Mouse (Mus musculus): ENCODE measurements around the gene Gkn2. TPM values are rescaled to one million over a fixed set of nuclear protein-coding genes. Genes with fewer than 3 reads are reported as not detected.

Gkn2 gene
- polyA plus RNA-seq, 1 experiment, result not detected

DNA sequence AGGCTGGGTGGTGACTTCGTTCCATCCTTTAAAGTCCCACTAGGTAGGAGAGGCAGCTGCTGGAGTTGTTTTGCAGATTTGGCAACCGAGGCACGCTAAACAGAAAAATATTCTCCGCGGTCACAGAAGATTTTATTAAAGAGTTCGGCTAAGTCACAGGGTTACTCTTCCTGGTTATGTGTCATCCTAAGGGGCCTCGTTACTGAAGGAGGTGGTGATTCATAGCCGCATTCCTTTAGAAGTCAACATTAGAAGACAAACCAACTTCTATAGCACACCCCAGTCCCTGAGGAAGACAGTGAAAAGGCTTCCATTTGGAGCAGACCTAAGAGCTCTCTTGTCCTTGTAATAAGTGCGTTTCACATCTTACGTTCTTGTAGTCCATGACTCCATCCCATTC lies 13.5 kb downstream of the Gkn2 start:
- no peaks in the 10 kb centered on the region for H3K36me3 ChIP-seq (ENCODE audit: control insufficient read depth, insufficient read depth)
- peaks cover 12% of the 10 kb centered on the region for H3K27me3 ChIP-seq (ENCODE audit: control insufficient read depth, insufficient read depth, insufficient read length)
- H3K4me2 ChIP-seq (ENCODE audit: low read depth), result peak overlapping the region; percentile 90
- no peak overlapping the region for H3K4me3 ChIP-seq
- TF ChIP-seq MYOD1 (IDR thresholded peaks at IDR 0.05; ENCODE audit: control insufficient read depth in 1 of 3, insufficient read length in 2 of 3, low read depth in 2 of 3), result no peak
- no peak for TF ChIP-seq CEBPB (IDR thresholded peaks at IDR 0.05; ENCODE audit: insufficient read depth, poor library complexity, severe bottlenecking)
- no peak for TF ChIP-seq MAX (IDR thresholded peaks at IDR 0.05; ENCODE audit: low read depth)
- TF ChIP-seq TCF3 (IDR thresholded peaks at IDR 0.05; ENCODE audit: insufficient read length, low read depth), result no peak
- no peaks in the 10 kb centered on the region for H3K79me2 ChIP-seq (ENCODE audit: control insufficient read depth, insufficient read depth)
- H3ac ChIP-seq (ENCODE audit: control insufficient read depth, insufficient read length), result no peak overlapping the region

DNA sequence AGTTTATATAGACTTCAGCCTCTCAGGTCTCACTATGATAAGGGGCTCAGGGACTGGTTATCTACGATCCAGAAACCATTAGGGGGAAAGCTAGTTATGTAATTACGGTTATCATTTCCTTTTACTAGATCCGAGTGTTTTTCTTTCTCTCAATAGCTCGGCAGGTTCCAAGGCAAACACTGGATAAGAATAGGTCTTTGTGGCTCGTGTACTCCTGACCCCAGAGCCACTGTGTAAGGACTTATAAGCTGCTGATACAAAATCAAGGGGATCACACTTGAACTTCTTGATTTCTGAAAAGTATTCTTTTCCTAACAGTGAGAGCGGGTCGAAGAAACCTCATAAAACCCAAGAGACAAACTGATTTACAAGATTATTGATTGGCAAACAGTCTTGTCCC lies 15.7 kb downstream of the Gkn2 start, which contains the start of gene Gkn3:
Gkn3 (minus strand) TSS at position 59 of the 400 bp plus-strand sequence.
- Histone ChIP-seq H3K79me2 (ENCODE audit: control insufficient read depth, insufficient read depth) (no peaks in the 10 kb centered on the region), H3K27me3 (ENCODE audit: control insufficient read depth, insufficient read depth, insufficient read length) (no peaks in the 10 kb centered on the region), H3ac (ENCODE audit: control insufficient read depth, insufficient read length) (no peak within 1 kb of the TSS), H3K36me3 (ENCODE audit: control insufficient read depth, insufficient read depth) (no peaks in the 10 kb centered on the region), H3K4me3 (no peak within 1 kb of the TSS), H3K4me2 (ENCODE audit: low read depth) (no peak within 1 kb of the TSS)
- no peak for TF ChIP-seq MYOD1 (IDR thresholded peaks at IDR 0.05; ENCODE audit: control insufficient read depth in 1 of 3, insufficient read length in 2 of 3, low read depth in 2 of 3)
- TF ChIP-seq SRF (IDR thresholded peaks at IDR 0.05; ENCODE audit: control insufficient read depth, insufficient read length, low read depth), result no peak
- TF ChIP-seq CEBPB (IDR thresholded peaks at IDR 0.05; ENCODE audit: insufficient read depth, poor library complexity, severe bottlenecking), result no peak

DNA sequence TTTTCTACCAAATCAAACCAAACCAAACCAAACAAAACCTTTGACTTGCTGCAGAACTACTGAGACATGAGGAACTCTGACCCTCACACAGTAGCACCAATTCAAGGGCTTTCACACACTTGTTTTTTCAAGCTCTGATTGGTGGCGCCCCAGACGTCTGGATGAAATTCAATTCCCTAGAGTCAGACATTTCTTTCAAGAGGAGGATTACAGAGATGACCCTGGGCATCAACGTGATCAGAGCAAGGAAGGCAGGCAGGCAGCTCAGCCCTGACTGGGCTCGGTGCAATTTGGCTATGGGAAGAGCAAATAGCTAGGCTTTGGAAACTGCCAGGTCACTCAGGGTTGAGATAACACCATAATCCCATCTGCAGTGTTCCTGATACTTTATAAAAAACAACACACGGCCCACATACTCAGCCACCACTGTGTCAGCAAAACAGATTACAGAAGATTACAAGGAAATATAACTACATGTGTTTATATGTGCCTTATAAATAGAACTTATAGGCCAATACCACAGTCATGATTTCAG lies 16.4 kb downstream of the Gkn2 start:
- Histone ChIP-seq H3K4me3 (no peak overlapping the region), H3K36me3 (ENCODE audit: control insufficient read depth, insufficient read depth) (no peaks in the 10 kb centered on the region), H3ac (ENCODE audit: control insufficient read depth, insufficient read length) (no peak overlapping the region), H3K4me2 (ENCODE audit: low read depth) (no peak overlapping the region), H3K27me3 (ENCODE audit: control insufficient read depth, insufficient read depth, insufficient read length) (no peaks in the 10 kb centered on the region), H3K79me2 (ENCODE audit: control insufficient read depth, insufficient read depth) (no peaks in the 10 kb centered on the region)
- no peak for TF ChIP-seq E2F4 (IDR thresholded peaks at IDR 0.05; ENCODE audit: insufficient read depth)

DNA sequence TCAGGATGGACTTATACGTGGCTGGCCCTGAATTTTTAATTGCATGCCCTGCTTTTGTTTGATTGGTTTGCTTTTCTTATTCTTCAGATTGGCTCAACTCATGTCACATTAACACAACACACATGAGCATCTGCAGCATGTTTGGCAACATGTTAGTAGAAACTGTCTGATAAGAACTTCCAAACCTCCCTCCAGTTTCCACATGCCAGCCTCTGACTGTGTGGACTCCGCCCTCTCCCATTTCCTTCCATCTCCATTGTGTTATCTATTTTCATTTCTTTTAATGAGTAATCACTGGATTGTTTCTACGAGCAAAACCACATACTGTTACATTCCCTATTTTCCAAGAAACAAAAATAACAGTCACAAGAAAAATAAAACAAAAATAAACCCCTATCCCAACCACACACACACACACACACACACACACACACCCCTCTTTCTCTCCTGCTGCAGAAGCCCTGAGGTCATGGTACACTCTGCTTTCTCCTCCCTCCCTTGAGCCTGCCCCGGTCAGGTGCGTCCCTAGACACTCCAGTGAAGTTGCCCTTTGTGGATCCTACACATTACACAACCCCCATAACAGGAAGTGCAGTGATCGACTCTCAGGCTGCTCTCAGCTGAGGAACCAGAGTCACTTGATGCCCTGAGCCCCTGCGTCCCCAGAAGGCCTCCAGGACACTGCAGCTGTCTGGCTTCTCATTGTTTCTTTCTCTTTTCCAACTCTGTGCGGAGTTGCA lies 20.5 kb downstream of the Gkn2 start:
- no peaks in the 10 kb centered on the region for H3K36me3 ChIP-seq (ENCODE audit: control insufficient read depth, insufficient read depth)
- no peak overlapping the region for H3K4me3 ChIP-seq
- no peaks in the 10 kb centered on the region for H3K79me2 ChIP-seq (ENCODE audit: control insufficient read depth, insufficient read depth)
- no peak overlapping the region for H3K4me2 ChIP-seq (ENCODE audit: low read depth)
- no peak overlapping the region for H3ac ChIP-seq (ENCODE audit: control insufficient read depth, insufficient read length)
- no peak for TF ChIP-seq MYOD1 (IDR thresholded peaks at IDR 0.05; ENCODE audit: control insufficient read depth in 1 of 3, insufficient read length in 2 of 3, low read depth in 2 of 3)
- TF ChIP-seq TCF12 (IDR thresholded peaks at IDR 0.05; ENCODE audit: insufficient read depth, poor library complexity, severe bottlenecking), result no peak
- TF ChIP-seq REST (IDR thresholded peaks at IDR 0.05; ENCODE audit: insufficient read depth, insufficient read length), result no peak
- no peak for TF ChIP-seq MYOG (IDR thresholded peaks at IDR 0.05; ENCODE audit: control insufficient read depth in 1 of 3, insufficient read depth in 1 of 3, insufficient read length in 2 of 3, low read depth in 2 of 3)
- TF ChIP-seq POLR2A (IDR thresholded peaks at IDR 0.05; ENCODE audit: insufficient read length, low read depth), result no peak
- no peak for TF ChIP-seq CEBPB (IDR thresholded peaks at IDR 0.05; ENCODE audit: insufficient read depth, poor library complexity, severe bottlenecking)
- no peak for TF ChIP-seq USF1 (IDR thresholded peaks at IDR 0.05; ENCODE audit: low read depth)
- no peak for TF ChIP-seq SRF (IDR thresholded peaks at IDR 0.05; ENCODE audit: control insufficient read depth, insufficient read length, low read depth)
- TF ChIP-seq MAX (IDR thresholded peaks at IDR 0.05; ENCODE audit: low read depth), result no peak
- TF ChIP-seq POLR2AphosphoS2 (IDR thresholded peaks at IDR 0.05; ENCODE audit: insufficient read length, low read depth), result no peak
- TF ChIP-seq E2F4 (IDR thresholded peaks at IDR 0.05; ENCODE audit: insufficient read depth), result no peak
- no peak for TF ChIP-seq TCF3 (IDR thresholded peaks at IDR 0.05; ENCODE audit: insufficient read length, low read depth)
- peaks cover 10% of the 10 kb centered on the region for H3K27me3 ChIP-seq (ENCODE audit: control insufficient read depth, insufficient read depth, insufficient read length)

DNA sequence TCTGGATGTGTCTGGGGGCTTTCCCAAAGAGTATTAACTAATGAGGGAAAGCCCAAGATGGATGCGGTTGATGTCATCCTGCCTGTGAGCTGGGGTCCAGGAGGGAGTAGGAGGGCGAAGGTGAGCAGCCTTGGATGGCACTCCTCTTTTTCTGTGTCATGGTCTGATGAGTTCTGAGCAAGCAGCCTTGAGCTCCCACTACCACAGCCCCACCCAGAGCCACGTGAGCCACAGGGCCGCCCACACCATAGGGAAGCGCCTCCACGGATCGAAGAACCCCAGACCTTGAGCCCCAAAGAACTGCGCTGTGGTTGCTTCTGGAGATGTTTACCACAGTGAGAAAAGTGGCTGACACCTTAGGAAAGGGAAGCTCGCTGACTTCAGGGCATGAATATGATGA lies 21.6 kb downstream of the Gkn2 start:
- Histone ChIP-seq H3ac (ENCODE audit: control insufficient read depth, insufficient read length) (no peak overlapping the region), H3K4me3 (no peak overlapping the region), H3K79me2 (ENCODE audit: control insufficient read depth, insufficient read depth) (no peaks in the 10 kb centered on the region), H3K4me2 (ENCODE audit: low read depth) (no peak overlapping the region), H3K27me3 (ENCODE audit: control insufficient read depth, insufficient read depth, insufficient read length) (peaks cover 10% of the 10 kb centered on the region), H3K36me3 (ENCODE audit: control insufficient read depth, insufficient read depth) (no peaks in the 10 kb centered on the region)
- TF ChIP-seq MAX (IDR thresholded peaks at IDR 0.05; ENCODE audit: low read depth) (no peak), TCF12 (IDR thresholded peaks at IDR 0.05; ENCODE audit: insufficient read depth, poor library complexity, severe bottlenecking) (no peak), TCF3 (IDR thresholded peaks at IDR 0.05; ENCODE audit: insufficient read length, low read depth) (no peak), MYOG (IDR thresholded peaks at IDR 0.05; ENCODE audit: control insufficient read depth in 1 of 3, insufficient read depth in 1 of 3, insufficient read length in 2 of 3, low read depth in 2 of 3) (no peak), REST (IDR thresholded peaks at IDR 0.05; ENCODE audit: insufficient read depth, insufficient read length) (no peak), SRF (IDR thresholded peaks at IDR 0.05; ENCODE audit: control insufficient read depth, insufficient read length, low read depth) (no peak), POLR2A (IDR thresholded peaks at IDR 0.05; ENCODE audit: insufficient read length, low read depth) (no peak), POLR2AphosphoS2 (IDR thresholded peaks at IDR 0.05; ENCODE audit: insufficient read length, low read depth) (no peak), USF1 (IDR thresholded peaks at IDR 0.05; ENCODE audit: low read depth) (no peak), E2F4 (IDR thresholded peaks at IDR 0.05; ENCODE audit: insufficient read depth) (no peak), MYOD1 (IDR thresholded peaks at IDR 0.05; ENCODE audit: control insufficient read depth in 1 of 3, insufficient read length in 2 of 3, low read depth in 2 of 3) (no peak), CEBPB (IDR thresholded peaks at IDR 0.05; ENCODE audit: insufficient read depth, poor library complexity, severe bottlenecking) (no peak)
